Mouse (Mus musculus) olfactory bulb, adult 2 months (tissue): ENCODE results near the gene Tuba8. TPM values are rescaled to one million over a fixed set of nuclear protein-coding genes. Genes with fewer than 3 reads are reported as not detected.

Experiments
- H3K27ac ChIP-seq: fragments of 200-500 bp; 2 replicates; pipeline ENCODE4 v1.5.1; 2012; ENCODE audit warnings: low read depth, low read length; ENCODE audit not compliant: insufficient read depth
- H3K4me1 ChIP-seq: fragments of 200-500 bp; 2 replicates; pipeline ENCODE4 v1.6.1; 2012; ENCODE audit warnings: low read length; ENCODE audit not compliant: control insufficient read depth, insufficient read depth
- H3K4me3 ChIP-seq: fragments of 200-500 bp; 2 replicates; pipeline ENCODE4 v1.5.1; 2012; ENCODE audit warnings: mild to moderate bottlenecking, low read depth, low read length, moderate library complexity; ENCODE audit not compliant: insufficient read depth
- CTCF ChIP-seq: fragments of 200-500 bp; IDR thresholded peaks from 2 replicates; pipeline ENCODE4 v1.5.1; 2012; ENCODE audit warnings: low read depth, mild to moderate bottlenecking, low read length, moderate library complexity; ENCODE audit not compliant: insufficient read depth
- POLR2A ChIP-seq: fragments of 200-500 bp; IDR thresholded peaks from 2 replicates; pipeline ENCODE4 v1.6.1; 2012; ENCODE audit warnings: mild to moderate bottlenecking, low read depth, low read length, moderate library complexity; ENCODE audit not compliant: insufficient read depth
- WGBS: fragments of 180-500 bp; shearing (Covaris S2); methylation state at CpG from one replicate; pipeline ENCODE4 v1.1.7; 2018; 5-methylcytosine and 5-hydroxymethylcytosine counted together
- polyA plus RNA-seq: library from polyadenylated mRNA; stranded (reverse); fragments of >200 nt; gene quantifications from 2 replicates; pipeline ENCODE4 v1.2.4, GENCODE M21; 2012; ENCODE audit warnings: low replicate concordance; ENCODE audit not compliant: missing spikeins, insufficient read depth, insufficient read length

Tuba8 gene
- polyA plus RNA-seq, 1 experiment: not detected

- H3K4me1 ChIP-seq: peaks cover 26% of the 10 kb centered on the region
- WGBS: 47% methylated on average over 13 of the region's 13 CpGs
- no peak for TF ChIP-seq CTCF
- TF ChIP-seq POLR2A: no peak
Observed at GRCm38 (mm10) chr6:121194061-121194955, 16.2 kb upstream of the Tuba8 start.

DNA sequence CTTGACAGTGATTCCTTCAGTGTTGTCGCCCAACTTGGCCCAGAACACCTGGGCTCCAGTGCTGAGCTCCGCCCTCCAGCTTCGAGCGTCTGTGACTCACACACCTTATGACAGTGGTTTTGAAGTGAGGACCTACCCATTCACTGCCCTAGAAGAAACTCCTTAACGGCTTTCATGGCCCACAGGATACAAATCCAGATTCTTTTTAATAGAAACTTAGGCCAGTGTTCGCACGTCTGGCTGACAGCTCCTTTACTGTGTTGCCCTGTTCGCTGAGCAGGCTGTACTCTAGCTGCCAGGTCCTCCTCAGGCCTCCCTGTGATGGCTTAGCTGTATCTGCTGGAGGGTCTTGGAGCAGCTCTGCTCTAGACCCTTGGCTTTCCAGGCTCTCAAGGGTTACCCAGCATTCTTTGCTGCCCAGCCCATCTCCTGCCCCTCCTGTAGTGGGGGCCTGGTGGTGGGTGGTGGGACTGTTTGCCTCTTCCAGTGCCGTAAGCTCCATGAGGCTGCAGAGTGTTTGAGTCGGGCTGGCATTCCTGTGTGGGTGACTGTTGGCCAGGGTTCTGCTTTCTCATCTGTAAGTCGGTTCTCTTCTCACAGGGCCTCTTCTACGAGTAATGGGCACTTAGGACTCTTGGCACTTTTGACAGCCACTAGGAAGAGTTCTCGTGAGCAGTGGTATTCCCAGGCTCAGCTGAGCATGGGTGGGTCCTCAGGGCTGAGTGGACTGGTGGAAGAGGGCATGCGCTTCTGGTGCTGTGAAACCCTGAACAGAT, 15.4 kb upstream of the Tuba8 start:
- peak overlapping the region; percentile 77 for H3K27ac ChIP-seq
- TF ChIP-seq POLR2A (no peak), CTCF (no peak)
- 44% methylated on average over 14 of the region's 14 CpGs for WGBS
- peaks cover 26% of the 10 kb centered on the region for H3K4me1 ChIP-seq
- H3K4me3 ChIP-seq: no peak overlapping the region

More at GRCm38 (mm10) chr6:121194061-121194955, 16.2 kb upstream of the Tuba8 start:
- Histone ChIP-seq H3K4me3 (no peak overlapping the region), H3K27ac (peak overlapping the region; percentile 84)

- no peak overlapping the region for H3K4me3 ChIP-seq
- 60% methylated on average over 9 of the region's 9 CpGs for WGBS
- TF ChIP-seq CTCF: no peak
Observed at GRCm38 (mm10) chr6:121197807-121198365, 12.6 kb upstream of the Tuba8 start.

GRCm38 (mm10) chr6:121200458-121200857, 10.0 kb upstream of the Tuba8 start:
- 82% methylated on average over 4 of the region's 4 CpGs for WGBS
- Histone ChIP-seq H3K4me3 (no peak overlapping the region), H3K4me1 (peaks cover 6% of the 10 kb centered on the region), H3K27ac (no peak overlapping the region)
- TF ChIP-seq CTCF (no peak), POLR2A (no peak)

More at GRCm38 (mm10) chr6:121197807-121198365, 12.6 kb upstream of the Tuba8 start:
- Histone ChIP-seq H3K27ac (no peak overlapping the region), H3K4me1 (peaks cover 26% of the 10 kb centered on the region)

DNA sequence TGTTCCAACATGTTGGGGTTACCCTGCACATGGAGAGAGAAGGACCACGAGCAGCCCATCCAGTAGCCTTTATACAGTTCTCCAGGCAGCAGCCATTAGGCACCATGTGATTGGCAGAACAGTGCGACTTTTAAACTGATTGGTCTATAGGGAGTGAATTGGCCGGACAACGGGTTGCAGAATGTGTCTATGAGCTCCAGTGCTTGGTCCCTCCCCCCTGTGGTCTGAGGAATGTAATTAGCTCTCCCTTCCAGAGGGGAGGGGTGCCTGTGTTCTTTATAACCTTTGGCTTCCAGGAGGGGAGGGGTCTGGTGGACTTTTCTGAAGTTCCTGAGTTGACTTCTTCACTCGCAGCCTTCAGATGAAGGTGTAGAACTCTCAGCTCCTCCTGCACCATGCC, 8.5 kb upstream of the Tuba8 start:
- no peak overlapping the region for H3K27ac ChIP-seq
- WGBS: 78% methylated on average over 5 of the region's 5 CpGs
- no peak overlapping the region for H3K4me3 ChIP-seq
- no peak for TF ChIP-seq CTCF
- H3K4me1 ChIP-seq: peaks cover 2% of the 10 kb centered on the region; the same call in 1 of the 2 replicates

DNA sequence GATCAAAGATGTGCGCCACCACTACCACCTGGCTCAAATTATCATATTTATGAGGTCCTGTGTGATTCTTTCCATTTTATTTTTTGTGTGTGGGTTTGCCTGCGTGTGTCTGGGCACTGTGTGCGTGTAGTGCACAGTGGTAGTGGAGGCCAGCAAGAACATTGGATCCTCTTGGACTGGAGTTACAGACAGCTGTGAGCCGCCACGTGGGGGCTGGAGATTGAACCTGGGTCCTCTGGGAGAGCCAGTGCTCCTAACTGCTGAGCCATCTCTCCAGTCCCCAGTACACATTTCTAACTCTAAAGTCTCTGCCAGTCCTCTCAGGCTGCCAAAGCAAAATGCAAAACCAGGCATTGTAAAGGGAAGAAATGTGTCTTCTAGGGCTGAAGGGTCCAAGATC, 4.0 kb upstream of the Tuba8 start:
- Histone ChIP-seq H3K4me1 (peaks cover 13% of the 10 kb centered on the region), H3K27ac (no peak overlapping the region), H3K4me3 (no peak overlapping the region)
- WGBS: 88% methylated on average over 5 of the region's 5 CpGs
- TF ChIP-seq POLR2A (no peak), CTCF (no peak)

GRCm38 (mm10) chr6:121209584-121209983, 912 bp upstream of the Tuba8 start:
- H3K4me1 ChIP-seq: peaks cover 22% of the 10 kb centered on the region
- TF ChIP-seq POLR2A: no peak
- TF ChIP-seq CTCF: no peak
- H3K27ac ChIP-seq: peak overlapping the region; percentile 93
- 77% methylated on average over 2 of the region's 2 CpGs for WGBS
- no peak overlapping the region for H3K4me3 ChIP-seq

- Histone ChIP-seq H3K4me3 (peak overlapping the region; percentile 78), H3K4me1 (peaks cover 32% of the 10 kb centered on the region), H3K27ac (peak overlapping the region; percentile 93)
- 2% methylated on average over 12 of the region's 12 CpGs for WGBS
- TF ChIP-seq CTCF (no peak), POLR2A (no peak)
Observed at GRCm38 (mm10) chr6:121210926-121211289, 412 bp downstream of the Tuba8 start.

DNA sequence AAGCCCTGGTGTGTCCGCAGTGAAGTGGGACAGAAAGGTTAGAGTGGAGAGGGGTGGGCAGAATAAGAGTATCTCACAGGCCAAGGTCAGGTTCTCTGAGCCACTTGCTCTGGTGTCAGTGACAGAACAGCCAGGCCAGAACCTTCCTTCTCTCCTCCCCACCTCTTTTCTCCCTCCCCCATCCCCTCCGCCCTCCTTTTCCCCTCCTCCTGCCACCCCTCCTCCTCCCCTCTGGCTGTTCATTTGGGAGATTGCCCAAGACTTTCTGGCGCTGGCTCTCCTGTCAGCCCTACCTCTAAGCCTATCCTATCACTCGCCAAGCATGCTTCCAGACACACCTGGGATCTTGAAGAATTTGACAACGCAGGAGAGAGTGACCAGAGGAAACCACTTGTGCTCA, 1.2 kb downstream of the Tuba8 start:
- Histone ChIP-seq H3K4me1 (peaks cover 37% of the 10 kb centered on the region), H3K27ac (peak overlapping the region; percentile 93), H3K4me3 (peak overlapping the region; percentile 78)
- no peak for TF ChIP-seq POLR2A
- no peak for TF ChIP-seq CTCF
- 24% methylated on average over 4 of the region's 5 CpGs for WGBS
